Mouse (Mus musculus) gonadal fat pad, adult 2 months (tissue): ENCODE measurements at regions not wholly inside any gene's neighbourhood (a gene's known extent, or its start where the extent isn't known, plus 50 kb on each side); places are given as distances from the start of the nearest gene placed in this dataset.
"Not testable (repeated sequence)": the region's sequence is repeated elsewhere in the genome, so short reads cannot be mapped to it uniquely, and the experiment has no call there.

ENCODE experiments used
- DNase-seq: peaks from one replicate; pipeline ENCODE4 v3.0.0-alpha.2; 2012; ENCODE audit warnings: low read depth

- not testable (repeated sequence) for DNase-seq
Measured at GRCm38 (mm10) chr10:85731163-85731562, 98.1 kb upstream of the Pwp1 start.

- not testable (repeated sequence) for DNase-seq
Measured at GRCm38 (mm10) chr10:85731796-85732388, 97.4 kb upstream of the Pwp1 start.

- no peak for DNase-seq
Measured at GRCm38 (mm10) chr10:85737796-85738195, 91.5 kb upstream of the Pwp1 start.

- DNase-seq: no peak
Measured at GRCm38 (mm10) chr10:85739008-85739407, 90.3 kb upstream of the Pwp1 start.

GRCm38 (mm10) chr10:85739565-85739964, 89.7 kb upstream of the Pwp1 start:
- not testable (repeated sequence) for DNase-seq

- no peak for DNase-seq
Measured at GRCm38 (mm10) chr10:85741972-85742371, 87.3 kb upstream of the Pwp1 start.

GRCm38 (mm10) chr10:85745390-85745789, 83.9 kb upstream of the Pwp1 start:
- not testable (repeated sequence) for DNase-seq

- DNase-seq: not testable (repeated sequence)
Measured at GRCm38 (mm10) chr10:85745818-85746217, 83.5 kb upstream of the Pwp1 start.

GRCm38 (mm10) chr10:85749549-85749948, 79.7 kb upstream of the Pwp1 start:
- DNase-seq: peak; percentile 4

GRCm38 (mm10) chr10:85775035-85775434, 54.3 kb upstream of the Pwp1 start:
- no peak for DNase-seq
